Mouse (Mus musculus) kidney, postnatal 25 days (tissue): ENCODE results near the gene Zfp764.
"Not testable (repeated sequence)": the region's sequence is repeated elsewhere in the genome, so short reads cannot be mapped to it uniquely, and the experiment has no call there.

Experiments
- DNase-seq, 2 experiments: peaks; one replicate each; pipeline ENCODE4 v3.0.0; 2021; ENCODE audit warnings: mixed read lengths in 2 of 2

Zfp764 gene

DNA sequence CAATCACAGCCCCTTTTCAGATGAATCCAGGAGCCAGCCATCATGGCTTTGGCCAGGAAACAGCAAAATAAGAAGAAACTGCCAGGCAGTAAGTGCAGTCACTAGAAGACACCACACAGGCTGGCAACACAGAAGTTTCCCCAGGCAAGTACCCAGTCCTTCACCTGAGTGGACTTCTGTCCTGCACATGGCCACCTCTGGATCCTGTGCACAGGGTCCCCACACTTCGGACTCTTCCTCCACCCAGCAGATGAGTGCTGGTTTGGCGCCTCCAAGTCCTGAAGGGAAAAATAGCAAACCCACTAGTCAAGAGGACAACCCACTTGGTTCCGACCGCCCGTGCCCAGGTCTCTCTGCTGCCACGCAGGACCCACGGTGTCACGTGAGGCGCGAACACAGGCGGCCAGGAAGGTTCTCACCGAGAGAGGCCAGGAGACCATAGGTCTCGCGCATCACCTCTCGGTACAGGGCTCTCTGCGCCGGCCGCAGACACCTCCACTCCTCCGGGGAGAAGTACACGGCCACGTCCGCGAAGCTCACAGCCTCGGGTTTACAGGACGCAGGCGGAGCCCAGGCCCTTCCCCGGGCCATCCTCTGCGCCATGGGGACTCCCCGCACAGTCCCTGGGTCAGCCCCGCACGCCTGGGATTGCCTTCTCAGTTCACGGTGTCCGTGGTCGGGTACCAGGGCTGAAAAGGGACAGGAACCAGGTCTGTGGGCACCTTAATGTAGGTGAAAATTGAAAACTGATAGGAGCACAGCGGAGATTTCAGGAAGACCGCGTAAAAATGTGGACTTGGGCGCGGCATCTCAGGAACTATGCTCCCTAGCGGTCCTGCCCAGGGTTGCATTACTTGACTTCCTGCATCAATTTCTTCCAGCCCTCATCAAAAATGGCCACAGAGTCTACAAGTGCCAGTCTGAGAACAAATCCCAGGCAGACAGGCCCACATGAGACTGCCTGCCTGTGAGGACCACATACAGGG is at the start of gene Zfp764:
Gene Zfp764 (minus strand): TSS at position 821 of the 986 bp plus-strand sequence.
- DNase-seq: peak; percentile 91 to 96

DNA sequence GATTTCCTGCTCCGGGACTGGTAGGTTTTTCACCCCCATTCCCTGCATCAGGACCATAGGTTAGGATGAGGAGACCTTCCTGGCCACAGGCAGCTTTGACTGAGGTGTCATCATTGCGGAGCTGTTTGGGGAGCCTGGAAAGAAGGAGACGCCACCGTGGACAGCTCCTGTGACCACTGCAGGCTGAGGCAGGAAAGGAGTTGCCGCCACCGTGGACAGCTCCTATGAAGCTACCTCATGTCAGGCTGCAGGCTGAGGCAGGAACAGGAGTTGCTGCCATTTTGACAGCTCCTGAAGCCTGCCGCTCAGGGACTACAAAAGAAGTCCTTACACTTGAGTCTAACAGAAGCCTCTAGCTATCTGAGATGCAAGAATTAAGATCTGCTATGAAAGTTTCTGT is 48.3 kb upstream of the Zfp764 start:
- no peak for DNase-seq

DNA sequence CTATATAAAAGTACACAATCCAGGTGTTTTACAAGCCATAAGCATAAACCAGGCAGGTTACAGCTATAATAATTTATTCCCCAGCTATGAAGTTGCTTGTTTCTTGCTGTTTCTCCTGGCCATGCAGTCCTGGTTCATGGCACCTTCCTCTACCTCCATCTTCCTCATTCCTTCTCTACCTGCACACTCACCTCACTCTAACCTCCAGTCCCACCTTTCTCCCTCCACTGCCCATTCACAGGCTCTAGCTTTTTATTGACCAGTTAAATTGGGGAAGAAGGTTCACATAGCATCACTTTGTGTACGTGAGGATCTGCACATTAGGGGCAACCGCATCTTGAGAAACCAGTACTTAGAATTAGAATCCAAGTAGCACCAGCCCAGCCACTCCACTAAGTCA is 46.4 kb upstream of the Zfp764 start:
- no peak for DNase-seq

GRCm38 (mm10) chr7:127449966-127450365 is 43.3 kb upstream of the Zfp764 start:
- no peak for DNase-seq

DNA sequence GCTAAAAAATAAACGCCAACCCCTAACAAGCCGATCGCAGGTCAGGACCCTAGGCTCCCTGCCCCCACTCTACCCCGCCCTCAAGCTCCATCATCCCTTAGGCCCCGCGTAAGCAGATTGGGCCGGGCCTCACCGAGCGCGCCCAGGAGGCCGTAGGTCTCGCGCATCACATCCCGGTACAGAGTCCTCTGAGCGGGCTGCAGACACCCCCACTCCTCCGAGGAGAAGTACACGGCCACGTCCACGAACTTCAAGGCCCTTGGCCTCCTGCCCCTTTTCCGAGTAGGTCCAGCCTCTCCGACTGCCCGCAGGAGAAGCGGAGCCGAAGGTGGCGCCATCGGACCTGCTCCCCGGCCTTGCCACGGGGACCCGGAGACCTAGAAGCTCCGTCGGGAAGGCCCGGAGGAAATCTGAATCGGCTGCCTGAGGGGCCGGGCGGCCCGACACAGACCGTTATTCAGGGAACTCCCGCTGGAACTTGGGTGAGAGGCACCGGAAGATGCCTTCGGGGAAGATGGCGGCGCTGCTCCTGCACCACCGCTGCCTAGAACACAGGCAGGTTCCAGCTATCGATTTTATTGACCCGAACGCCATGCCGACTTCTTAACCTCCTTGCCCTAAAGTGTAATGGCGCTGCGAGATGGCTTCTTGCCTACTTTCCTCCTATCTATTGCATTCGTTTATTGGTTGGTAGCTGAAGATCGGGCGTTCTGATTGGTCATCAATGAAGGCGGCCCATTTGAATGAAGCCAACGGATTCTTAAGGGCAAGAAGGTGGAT is 42.1 kb upstream of the Zfp764 start, which contains the start of gene Zfp689:
Gene Zfp689 (minus strand): TSS at position 638 of the 780 bp plus-strand sequence.
- peak; percentile 96 to 97 for DNase-seq

DNA sequence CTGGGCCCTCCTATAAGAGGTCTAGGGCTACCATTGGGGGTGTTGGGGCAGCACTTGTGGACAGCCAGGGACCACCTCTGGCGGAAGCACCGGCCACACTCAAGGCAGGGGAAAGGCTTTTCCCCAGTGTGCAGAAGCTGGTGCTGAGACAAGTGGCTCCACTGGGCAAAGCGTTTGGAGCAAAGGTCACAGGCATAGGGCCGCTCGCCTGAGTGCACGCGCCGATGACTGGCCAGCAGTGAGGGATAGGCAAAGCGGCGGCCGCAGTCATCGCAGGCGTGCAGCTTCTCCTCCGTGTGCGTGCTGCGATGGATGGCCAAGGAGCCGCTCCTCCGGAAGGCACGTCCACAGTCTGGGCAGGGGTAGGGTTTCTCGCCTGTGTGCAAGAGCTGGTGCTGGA is 37.4 kb upstream of the Zfp764 start:
- peak; percentile 55 to 58 for DNase-seq

GRCm38 (mm10) chr7:127437724-127438123 is 31.1 kb upstream of the Zfp764 start:
- peak in 1 of 2 experiments; percentile 24 for DNase-seq

DNA sequence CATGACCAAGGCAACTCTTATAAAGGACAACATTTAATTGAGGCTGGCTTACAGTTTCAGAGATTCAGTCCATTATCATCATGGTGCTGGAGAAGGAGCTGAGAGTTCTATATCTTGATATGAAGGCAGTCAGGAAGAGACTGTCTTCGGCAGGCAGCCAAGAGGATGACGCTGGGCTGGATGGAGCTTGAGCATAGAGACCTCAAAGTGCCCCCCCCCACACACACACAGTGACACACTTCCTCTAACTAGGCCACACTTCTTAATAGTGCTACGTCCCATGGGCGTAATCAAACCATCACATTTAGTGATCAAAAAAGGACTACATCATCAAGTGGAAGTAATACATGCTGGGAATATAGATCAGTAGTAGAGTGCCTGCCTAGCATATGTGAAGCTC is 28.6 kb upstream of the Zfp764 start:
- DNase-seq: no peak

- peak; percentile 58 to 65 for DNase-seq
Observed at GRCm38 (mm10) chr7:127426354-127426753, 19.7 kb upstream of the Zfp764 start.

GRCm38 (mm10) chr7:127425911-127426310 is 19.3 kb upstream of the Zfp764 start:
- peak; percentile 17 to 71 for DNase-seq

- DNase-seq: peak; percentile 47 to 68
Observed at GRCm38 (mm10) chr7:127425291-127425690, 18.7 kb upstream of the Zfp764 start.

- peak; percentile 58 to 77 for DNase-seq
Observed at GRCm38 (mm10) chr7:127422247-127422646, 15.6 kb upstream of the Zfp764 start.

DNA sequence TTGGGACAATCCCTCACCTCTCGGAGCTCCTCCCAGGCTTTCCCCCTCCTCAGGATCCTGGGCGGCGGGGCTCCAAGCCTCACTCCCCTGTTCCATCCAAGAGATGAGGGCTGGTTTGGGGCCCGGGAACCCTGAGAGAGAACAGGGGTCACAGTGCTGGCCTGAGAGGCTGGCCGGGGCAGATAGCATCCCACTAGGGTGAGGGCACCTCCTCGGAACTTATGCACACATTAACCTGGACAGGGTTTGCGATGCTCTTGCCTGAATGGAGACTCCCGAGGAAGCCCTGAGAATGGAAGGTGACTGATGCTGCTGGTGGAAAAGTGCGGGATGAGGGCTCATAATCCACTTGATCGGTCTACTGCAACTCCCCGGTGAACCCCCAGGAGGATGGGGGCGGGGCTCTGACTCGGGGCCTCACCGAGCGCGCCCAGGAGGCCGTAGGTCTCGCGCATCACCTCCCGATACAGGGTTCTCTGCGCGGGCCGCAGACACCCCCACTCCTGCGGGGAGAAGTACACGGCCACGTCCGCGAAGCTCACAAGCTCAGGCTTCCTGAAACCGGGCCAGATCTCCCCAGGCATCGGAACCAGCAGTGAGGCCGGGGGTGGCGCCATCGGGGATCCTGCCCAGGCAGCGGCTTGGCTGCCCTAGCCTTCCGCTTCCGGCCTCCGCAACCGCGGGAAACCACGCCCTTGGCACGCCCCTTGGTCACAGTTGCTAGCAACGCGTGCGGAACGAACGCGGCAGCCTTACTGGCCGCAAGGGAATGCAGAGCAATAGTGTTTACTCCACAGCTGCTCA is 15.0 kb upstream of the Zfp764 start, which contains the start of gene Zfp688:
Gene Zfp688 (minus strand): TSS at position 681 of the 804 bp plus-strand sequence.
- DNase-seq: peak; percentile 97 to 98

DNA sequence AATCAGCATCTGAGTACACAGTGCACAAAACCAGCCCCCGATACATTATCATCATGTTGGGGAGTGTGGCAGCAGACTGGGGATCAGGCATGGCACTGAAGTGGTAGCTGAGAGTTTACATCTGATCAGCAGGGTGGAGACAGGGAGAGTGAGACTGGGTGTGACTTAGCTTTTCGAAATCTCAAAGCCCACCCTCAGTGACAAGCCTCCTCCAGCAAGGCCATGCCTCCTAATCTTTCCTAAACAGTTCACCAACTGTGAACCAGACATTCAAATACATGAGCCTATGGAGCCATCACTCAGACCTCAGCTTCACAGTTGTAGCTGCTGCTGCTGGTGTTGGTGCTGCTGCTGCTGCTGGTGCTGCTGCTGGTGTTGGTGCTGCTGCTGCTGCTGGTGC is 4.8 kb upstream of the Zfp764 start:
- DNase-seq: no peak

GRCm38 (mm10) chr7:127404101-127404500 is 2.5 kb downstream of the Zfp764 start:
- DNase-seq: not testable (repeated sequence)

GRCm38 (mm10) chr7:127402980-127403379 is 3.6 kb downstream of the Zfp764 start:
- DNase-seq: no peak

DNA sequence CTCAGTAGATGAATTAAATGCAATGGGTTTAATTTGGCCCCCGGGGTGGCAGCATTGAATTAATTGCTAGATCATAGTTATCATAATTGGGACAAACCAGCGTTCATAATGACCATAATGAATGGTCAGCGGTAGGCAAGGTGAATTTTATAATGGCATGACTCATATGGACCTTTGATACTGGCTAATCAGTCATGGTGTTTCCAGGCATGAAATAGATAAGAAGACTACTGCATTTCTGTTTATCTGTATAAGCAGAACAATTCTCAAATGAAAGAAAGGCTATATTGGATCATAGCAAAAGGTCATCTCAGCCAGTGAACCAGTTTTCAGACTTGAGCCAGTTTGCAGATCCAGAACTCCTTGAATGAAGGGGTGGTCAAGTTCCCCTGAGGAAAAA is 6.3 kb downstream of the Zfp764 start:
- no peak for DNase-seq

GRCm38 (mm10) chr7:127393944-127394333 is 12.7 kb downstream of the Zfp764 start:
- DNase-seq: no peak

GRCm38 (mm10) chr7:127393157-127393943 is 13.3 kb downstream of the Zfp764 start, which contains the start of gene E430018J23Rik:
TSS of gene E430018J23Rik (minus strand) at chr7:127393629.
- peak; percentile 98 to 100 for DNase-seq

DNA sequence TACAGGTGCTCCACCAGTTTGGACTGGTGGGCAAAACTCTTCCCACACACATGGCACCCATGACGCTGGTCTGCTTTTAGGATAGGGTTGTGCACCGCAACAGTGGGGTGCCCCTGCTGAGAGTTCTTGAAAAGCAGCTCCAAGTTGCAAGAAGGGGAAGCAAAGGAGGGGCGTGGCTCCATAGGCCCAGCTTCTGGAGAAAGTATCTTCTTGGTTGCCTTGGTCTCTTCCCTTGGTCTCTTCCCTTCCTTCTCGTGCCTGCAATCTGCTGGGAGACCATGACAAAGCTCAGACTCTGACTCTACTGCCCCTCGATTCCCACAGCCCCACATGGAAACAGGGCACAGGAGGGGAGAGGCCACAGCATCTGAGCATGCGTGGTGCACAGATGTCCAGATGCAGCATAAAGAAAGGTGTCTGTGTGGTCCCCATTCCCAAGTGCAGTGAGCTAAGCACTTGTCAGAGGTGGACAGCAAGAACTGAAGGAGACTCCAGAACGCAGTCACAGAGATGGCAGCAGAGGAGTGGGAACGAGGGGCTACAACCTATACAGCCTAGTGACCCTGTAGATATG is 14.3 kb downstream of the Zfp764 start:
- DNase-seq: no peak

GRCm38 (mm10) chr7:127391538-127391937 is 15.1 kb downstream of the Zfp764 start:
- no peak for DNase-seq
